Mouse (Mus musculus): ENCODE results near the gene Ccdc81.

Gene Ccdc81

DNA sequence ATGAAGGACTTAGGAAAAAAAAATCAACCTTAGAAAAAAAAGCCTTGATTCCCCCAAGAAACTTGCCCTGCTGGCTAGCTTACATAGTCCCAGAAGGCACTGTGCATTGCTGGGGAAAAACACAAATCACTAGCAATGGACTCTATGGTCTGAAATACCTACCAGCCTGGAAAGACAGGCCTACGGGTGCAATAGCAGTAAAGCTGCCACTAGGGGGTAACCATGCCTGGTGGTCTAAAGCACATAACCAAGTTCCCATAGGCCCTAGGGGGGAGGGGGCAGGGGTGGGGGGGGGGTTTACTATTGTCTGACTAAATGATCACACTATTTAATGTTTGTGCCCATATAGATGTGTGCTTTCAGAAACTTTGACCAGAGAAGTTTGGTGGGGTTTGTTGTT, 38.7 kb downstream of the Ccdc81 start:
- no peak for DNase-seq

DNA sequence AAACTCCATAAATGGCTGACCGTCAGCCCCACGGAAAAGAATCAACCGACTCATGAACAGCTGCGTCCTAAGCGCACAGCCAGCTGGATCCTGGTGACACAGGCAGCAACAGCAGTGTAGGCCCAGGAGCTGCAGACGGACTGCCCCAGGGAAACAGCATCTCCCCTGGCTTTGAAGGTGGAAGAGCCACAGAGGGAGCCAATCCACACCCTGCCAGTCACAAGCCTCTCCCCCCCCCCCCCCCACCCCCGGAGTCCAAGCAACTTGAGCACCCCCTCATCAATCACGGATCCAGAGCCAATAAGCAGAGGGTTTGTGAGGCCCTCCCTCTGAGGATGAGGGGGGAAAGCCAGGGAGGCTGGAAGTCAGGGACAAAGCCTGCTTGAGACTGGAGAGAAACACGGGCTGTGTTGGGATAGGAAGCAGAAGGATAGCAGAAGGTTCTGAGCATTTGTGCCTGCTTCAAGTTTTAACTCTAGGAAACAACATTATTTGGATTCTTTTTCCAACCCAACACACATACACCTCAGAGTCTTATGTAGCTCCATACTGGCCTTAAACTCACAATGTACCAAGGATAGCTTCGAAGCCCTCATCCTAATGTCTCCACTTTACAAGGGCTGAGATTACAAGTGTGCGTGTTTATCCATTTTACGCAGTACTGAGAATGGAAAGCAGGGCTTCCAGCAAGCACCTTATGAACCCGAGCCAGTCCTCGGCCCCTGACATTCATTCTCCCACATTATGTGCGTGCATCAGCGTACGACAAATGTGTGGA, 46.8 kb downstream of the Ccdc81 start:
- DNase-seq = no peak

DNA sequence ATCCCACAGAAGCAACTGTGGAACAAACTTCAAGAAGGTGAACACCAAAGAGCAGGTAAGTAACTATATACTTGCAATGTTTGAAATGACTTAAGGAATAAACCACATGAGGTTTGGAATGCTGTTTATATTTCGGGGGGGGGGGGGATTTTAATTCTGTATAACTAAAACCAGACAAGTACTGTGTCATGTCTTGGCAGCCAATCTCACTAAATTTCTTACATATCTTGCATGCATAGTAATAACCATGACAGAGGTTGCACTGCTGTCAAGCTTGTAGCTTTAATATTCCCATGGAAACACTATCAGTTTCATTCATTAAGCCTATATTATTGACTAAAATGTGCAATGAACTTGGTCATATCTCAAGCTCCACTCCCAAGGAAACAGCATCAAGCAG, 48.2 kb downstream of the Ccdc81 start:
- no peak for DNase-seq

DNA sequence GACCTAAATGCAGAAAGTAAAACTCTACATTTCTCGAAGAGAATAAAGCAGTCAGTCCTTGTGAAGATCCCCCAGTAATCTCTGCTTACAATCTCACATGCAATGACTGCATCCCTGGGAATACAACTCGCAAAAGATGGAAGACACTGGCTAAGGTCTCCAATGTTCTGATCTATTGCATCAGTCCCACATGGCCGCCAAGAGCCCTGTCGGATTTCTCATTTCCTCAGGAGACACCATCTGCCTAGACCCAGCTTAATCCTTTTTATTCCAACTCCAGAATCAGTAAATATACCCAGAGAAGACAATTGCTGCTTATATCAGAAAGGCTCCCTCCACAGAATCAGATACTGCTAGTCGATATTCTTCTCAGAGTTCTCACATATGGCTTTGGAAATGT, 50.3 kb downstream of the Ccdc81 start:
- no peak for DNase-seq

DNA sequence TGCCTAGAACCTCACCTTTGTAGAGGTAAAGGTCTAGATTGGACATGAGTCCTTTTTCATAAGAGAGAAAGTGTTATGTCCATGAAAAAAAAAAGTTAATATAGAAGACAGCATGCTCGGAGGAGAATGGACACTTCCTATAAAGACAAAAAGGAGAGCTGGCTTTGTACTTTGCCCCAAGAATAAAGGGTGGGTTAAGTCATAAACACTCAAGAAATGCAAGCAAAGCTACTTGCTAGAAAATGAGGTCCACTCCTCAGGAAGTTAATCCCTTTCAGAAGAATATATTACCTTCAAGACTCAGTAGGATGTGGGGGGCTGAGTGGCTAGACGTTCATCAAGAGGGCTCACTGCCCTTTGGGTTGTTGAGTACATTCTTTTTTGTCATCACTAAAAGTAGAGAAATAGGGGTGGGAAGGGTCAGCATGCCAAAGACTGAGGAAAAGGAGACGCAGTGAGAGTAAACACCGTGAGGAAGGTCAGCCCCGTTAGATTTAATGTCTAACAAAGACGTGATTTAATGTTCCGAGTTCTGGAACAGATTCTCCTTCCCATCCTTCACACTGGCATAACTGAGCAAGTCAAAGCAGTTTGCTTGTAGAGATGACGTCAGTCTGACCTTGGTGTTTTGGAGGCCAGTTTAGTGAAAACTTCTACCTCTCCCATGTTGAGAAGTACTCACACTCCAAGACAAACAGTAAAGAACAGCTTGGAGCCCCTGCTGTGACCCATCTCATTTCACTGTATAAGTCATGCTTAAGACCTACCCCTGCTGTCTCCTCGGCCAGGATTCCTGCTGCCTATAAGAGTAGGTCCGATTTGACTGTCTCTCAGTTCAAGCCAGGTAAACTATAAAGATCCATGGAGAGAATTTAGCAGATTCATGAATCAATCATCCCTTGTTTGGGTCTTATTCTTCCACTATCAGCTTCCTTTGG, 51.0 kb downstream of the Ccdc81 start:
- DNase-seq = no peak

DNA sequence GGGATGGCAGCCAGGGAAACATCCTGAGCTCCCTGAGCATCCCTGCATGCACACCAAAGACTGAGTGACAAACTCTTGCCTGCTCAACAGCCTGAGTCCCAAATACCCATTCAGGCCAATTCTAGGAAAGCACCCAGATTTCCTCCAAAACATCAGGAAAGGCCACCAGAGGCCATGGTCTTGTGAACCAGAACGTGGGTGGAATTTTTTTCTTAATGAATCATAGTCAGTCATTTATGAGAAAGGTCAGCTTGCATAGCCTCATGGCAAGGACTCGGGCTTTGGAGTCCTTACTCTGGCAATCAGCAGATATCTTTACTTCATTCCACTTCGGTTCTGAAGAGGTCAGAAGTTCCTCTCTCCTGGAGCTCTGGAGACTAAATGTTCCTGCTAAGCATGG, 52.9 kb downstream of the Ccdc81 start:
- no peak for DNase-seq

DNA sequence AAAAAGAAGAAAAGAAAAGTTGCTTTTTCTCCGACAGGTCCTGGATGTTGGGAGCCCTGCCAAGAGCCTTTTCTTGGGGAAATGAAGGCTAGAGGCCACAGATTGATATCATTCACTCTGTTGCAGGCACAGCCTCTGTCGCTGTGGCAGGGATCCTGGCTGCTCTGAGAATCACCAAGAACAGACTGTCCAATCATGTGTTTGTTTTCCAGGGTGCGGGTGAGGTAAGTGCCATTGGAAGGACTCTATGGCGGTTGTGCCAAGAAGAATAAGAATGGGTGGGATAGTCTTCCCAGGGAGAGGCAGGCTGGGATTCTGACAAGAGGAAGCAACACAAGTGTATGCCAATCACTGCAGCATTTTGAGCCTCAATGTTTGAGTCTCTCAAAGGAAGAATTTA, 57.8 kb downstream of the Ccdc81 start:
- no peak for DNase-seq

DNA sequence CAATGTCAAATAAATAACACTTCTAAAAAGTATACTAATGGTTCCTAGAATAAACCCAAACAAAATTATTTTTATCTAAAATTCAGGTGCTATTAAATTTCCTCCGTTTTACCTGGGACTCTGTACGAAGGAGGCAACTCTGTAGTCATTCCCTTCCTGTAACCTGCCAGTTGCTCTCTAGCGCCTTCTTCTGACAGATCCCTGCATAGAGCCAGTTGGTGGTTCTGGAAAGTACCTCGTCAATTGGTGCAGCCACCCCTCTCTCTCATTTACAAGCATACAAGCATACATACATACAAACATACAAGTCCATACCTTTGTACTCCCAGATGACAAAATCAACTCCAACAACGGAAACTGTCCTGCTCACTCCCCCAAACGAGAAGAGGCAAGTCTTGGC, 59.9 kb downstream of the Ccdc81 start:
- DNase-seq = peak; percentile 47

- DNase-seq = no peak
These were observed 60.3 kb downstream of the Ccdc81 start for GRCm38 (mm10) chr7:89843121-89843520.

- DNase-seq = no peak
These were observed 61.1 kb downstream of the Ccdc81 start for GRCm38 (mm10) chr7:89842404-89842715.

GRCm38 (mm10) chr7:89841670-89842403, 61.6 kb downstream of the Ccdc81 start:
- DNase-seq = peak; percentile 86

- no peak for DNase-seq
These were observed 63.7 kb downstream of the Ccdc81 start for GRCm38 (mm10) chr7:89839721-89840120.

DNA sequence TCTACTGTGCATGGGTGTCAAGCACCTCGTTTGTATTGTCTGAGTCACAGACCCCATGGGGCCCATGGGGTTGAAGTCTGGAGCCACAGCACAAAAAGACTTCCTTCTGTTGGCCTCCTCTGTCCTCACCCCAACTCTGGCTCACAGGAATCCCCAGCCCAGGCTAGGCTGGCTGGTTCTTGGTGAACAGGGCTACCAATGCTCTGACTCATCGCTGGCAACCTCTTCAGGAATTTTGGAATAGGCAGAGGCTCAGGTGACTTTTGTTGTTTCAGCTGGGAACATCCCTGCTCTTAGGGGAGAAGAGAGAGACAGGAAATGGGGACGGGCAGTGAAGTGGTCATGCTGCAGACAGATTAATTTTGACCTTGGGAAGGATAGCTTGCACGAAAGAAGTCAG, 65.6 kb downstream of the Ccdc81 start:
- DNase-seq = no peak

DNA sequence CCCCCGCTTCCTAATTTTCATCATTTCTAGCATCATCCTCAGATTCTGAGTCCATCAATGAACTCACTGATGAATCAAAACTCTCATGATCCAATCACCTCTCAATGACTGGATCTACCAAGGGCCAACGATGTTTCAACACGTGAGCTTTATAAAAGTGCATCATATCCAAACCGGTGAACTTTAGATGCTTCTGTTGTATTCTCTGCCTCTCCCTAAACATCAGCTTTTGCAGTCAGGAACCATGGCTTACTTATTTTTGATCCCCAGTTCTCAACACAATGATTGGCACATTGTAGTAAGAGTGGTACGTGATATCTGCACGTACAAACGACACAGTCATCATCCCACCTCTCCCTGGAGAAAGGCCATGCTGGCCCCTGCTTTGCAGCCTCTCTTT, 66.8 kb downstream of the Ccdc81 start:
- DNase-seq = no peak

- no peak for DNase-seq
These were observed 67.9 kb downstream of the Ccdc81 start for GRCm38 (mm10) chr7:89835566-89835965.

- DNase-seq = no peak
These were observed 69.9 kb downstream of the Ccdc81 start for GRCm38 (mm10) chr7:89833521-89833920.

GRCm38 (mm10) chr7:89829201-89829600, 74.2 kb downstream of the Ccdc81 start:
- DNase-seq = no peak

DNA sequence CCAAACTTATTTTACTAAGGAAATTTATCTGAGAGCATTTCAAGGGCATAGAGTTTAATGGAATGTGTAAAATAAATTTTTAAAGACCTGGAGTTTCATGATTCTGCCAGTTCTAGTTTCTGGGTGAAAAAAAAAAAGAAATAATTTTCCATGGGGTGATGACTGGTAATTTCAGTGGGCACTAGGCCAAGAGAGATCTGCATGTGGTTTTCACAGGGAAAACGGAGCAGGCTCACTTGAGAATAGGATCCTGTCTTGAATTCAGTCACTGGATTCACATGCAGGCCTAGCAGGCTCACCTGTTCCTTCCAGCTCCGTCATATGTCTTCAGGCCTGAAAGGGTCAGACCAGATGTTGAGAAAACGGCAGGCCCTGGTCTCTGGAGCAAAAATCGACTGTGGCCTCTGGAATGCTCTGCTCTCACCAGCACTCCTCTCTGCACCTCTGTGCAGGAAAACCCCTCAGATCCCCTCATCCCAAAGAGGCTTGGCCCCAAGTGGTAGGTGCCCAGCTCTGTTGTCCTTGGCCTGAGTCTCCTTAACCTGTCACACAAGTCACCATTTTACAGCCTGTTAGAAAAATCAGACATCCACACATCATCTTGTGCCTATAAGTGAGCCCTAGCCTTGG, 74.9 kb downstream of the Ccdc81 start:
- no peak for DNase-seq
